Mouse (Mus musculus) common myeloid progenitor, adult 5-6 weeks (primary cell): ENCODE data around the gene Fermt3. TPM values are rescaled to one million over a fixed set of nuclear protein-coding genes. Genes with fewer than 3 reads are reported as not detected.
"Not testable (repeated sequence)": the region's sequence is repeated elsewhere in the genome, so short reads cannot be mapped to it uniquely, and the experiment has no call there.

Source experiments
- ATAC-seq: replicated peaks from 2 replicates; pipeline ENCODE4 v1.8.0; 2016; ENCODE audit warnings: low read depth, mild to moderate bottlenecking, moderate TSS enrichment, inconsistent platforms; ENCODE audit not compliant: poor library complexity, severe bottlenecking
- total RNA-seq: library from RNA; stranded (forward); fragments of 200-1000, 187-1606 nt; gene quantifications from 2 replicates; pipeline ENCODE4 v1.2.3, GENCODE M21; 2017

Fermt3 gene
- 221 and 234 TPM in 2 replicates for total RNA-seq

DNA sequence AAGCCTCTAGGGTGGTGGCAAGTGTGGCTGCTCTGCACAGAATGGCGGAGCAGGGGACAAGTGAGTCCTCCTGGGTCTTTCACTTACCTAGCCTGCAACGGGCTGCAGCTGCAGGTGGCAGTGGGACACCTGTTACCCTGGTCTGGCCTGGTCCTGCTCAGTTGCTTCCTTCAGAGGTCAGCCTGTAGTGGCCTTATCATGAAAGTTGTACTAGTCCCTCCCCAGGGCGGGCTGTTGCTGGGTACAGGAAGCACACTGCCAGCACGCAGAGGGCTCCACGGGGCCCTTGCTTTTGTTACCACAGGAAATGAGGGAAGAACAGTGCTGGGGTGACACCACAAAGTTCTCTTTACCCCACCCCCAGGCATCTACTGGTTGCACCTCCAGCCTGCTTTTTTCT lies at the start of gene Fermt3:
Fermt3 (minus strand) TSS at position 279 of the 400 bp plus-strand sequence.
- peak; percentile 74 for ATAC-seq

DNA sequence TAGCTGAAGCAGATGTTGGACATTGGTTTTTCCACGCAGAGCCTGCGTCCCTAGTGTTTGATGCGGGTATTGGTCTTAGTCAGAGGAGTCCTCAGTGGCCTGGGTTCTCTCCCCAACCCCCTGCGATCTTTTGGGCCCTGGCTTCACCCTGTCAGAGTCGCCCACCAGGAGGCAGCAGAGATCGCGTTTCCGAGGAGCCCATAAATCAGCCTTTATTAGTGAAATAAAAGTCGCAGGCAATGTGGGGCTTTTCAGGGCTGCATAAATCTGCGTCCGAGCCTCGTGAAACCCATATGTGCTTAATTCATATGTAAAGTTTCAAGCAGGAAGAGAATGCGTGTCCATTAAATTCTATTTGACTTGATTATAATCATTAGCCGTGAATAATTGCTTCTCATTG lies 48.9 kb upstream of the Fermt3 start:
- ATAC-seq = peak; percentile 43

DNA sequence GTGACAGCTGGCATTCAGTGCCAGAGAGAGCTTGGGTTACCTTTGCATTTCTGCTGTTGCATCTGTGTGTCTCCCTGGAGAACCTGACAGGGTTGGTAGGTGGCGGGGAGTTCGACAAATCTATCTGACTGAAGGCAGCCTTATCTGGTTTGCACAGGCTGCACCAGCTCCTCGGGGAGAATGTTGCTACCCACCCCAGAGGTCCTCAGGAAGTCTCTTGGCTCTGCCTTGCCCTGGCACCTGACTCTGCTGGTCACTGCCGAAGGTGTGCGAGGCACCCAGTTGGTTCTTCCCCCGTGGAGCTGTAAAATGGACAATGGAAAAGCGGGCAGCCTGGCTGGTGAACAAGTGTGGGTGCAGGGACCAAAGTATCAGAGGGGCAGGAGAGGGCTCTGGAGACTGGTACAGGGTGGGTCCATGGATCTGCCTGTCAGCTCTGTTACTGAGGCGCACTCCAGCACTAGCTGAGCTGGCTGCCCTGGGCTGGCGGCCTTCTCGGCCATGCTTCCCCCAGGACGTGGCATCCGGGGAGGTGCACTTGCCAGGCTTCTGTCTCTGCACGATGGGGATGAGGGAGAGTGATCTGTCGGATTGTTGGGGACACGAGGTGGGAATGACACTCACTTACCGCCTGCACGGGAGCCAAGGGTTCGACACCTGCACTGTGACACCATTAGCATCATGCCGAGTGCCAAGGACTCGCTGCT lies 48.2 kb upstream of the Fermt3 start:
- ATAC-seq = peak; percentile 12; the same call in 1 of the 2 replicates

DNA sequence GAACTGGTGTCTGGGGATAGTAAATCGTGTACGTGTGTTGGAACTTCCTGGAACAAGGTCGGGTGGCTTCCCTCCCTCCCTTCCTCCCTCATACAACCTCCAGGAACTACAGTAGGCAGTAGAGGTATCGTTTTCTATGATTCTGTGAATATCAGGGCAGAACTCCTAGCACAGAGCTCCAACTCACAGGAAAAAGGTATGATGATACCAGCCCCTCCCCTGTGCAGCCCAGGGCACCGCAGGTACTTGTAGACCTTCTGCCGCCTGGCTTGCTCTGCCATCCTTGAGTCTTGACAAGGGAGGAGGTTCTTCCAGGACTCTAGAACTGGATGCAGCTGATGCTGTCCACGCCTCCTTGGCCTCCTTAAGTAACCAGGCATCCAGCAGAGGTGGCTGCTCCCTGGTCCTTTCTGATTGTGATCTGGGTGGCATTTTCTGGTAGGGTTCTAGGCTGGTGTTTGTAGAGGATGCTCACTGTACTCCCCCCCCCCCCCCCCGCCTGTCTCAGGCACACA lies 47.6 kb upstream of the Fermt3 start:
- 0 out of 2 replicates have a peak, but pooled peaks have one; percentile 3 for ATAC-seq

DNA sequence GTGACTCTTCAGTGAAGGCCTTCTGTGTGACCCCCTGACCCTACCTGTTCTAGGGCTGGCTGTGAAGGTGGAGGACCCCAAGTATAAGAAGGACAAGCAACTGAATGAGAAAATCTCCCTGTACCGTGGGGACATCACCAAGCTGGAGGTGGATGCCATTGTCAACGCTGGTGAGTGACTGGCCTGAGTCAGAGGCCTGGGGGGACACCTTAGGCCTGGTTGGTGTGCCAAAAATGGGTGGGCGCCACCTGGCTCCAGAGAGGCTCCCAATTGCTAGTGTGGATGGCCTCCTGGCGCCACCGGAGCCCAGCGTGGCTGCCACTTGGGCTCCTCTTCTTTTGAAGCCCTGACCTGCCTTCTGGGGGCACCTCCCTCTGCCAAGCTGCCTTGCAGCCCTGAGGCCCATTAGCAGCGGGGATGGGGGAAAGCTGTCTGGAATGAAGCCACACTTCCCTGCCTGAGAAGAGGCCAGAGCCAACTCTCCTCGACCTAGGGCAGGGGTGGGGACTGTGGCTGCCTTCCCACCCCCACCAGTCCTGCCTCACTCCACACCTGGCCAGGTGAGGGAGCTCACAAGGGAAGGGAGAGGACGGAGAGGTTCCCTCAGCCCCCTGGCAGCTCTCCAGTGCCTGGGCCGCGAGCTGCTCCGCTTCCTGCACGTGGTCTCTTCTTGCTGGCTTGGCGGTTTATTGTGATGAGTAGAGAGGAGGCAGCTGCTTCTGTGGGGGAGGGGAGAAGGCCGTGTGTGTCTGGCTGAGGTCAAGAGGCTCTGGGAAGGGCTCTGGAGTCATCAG lies 47.0 kb upstream of the Fermt3 start:
- ATAC-seq = peak; percentile 57

DNA sequence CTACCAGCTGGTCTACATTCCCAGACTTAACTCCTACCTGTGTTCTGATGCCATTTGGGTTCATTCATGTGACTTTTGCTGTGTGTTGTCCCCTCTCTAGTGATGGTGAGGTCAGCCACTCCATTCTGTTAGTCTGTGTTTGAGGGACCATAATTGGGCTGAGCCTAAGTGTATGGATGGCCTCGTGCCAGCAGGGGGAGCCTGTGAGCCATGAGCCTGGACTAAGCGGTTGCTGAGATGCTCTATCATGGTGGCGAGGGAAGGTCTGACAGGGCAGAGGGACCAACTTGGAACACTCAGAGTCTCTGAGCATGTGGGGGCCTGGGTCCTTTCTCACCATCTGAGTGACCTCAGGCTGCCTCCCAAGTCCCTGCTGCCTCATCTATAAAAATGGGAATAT lies 45.3 kb upstream of the Fermt3 start:
- ATAC-seq = peak; percentile 79

DNA sequence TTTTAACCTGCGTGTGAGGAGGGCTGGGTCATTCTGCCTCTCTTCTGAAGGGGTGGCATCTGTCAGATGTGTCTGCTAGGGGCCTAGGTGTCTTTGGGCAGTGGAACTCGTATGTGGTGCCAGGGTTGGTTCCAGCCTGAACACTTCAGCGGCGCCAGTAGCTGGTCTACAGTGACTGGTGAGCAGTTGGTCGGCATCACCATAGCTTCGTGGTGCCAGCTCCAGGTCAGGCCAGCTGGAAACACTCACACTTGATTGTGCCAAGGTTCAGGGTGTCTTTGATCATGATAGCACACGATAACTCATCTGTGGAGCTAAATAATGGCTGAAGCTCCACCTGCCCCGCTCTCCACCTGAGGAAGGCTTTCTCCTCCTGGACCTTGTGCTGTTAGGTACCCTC lies 43.6 kb upstream of the Fermt3 start:
- no peak for ATAC-seq

DNA sequence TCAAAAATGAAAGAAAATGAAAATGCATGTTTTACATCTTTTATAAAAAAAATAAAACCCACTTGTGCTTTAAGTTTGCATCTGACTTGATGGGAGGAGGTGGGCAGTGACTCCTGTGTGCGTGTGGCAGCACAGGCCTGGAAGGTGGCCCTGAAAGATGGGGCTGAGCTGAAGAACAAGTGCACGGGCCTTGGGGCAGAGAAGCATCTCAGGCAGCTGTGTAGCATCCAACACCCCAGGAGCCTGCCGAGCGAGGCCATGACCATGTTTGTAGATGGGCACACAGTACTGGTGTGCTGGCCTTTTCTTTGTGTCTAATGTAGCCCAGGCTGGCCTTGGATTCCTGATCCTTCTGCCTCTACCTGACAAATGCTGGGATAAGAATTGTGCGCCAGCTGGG lies 42.8 kb upstream of the Fermt3 start:
- no peak for ATAC-seq

DNA sequence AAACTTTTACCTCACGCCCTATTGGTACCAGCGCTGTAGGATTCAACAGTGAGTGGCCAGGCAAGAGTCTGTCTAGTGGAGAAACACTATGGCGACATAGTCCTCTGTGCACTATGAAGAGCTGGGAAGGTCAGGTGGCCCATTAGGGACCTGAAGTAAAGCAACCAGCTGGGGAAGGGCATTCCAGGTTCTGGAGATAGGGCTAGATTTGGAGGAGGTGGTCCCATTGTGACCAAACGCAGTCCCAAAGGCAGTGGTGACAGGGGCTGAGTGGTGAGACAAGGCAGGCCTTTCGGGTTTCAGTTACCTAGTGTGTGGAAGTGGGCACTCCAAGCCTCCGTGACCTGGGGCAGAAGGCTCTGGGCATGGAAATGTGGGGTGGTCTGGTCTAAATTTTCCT lies 39.3 kb upstream of the Fermt3 start:
- no peak for ATAC-seq

DNA sequence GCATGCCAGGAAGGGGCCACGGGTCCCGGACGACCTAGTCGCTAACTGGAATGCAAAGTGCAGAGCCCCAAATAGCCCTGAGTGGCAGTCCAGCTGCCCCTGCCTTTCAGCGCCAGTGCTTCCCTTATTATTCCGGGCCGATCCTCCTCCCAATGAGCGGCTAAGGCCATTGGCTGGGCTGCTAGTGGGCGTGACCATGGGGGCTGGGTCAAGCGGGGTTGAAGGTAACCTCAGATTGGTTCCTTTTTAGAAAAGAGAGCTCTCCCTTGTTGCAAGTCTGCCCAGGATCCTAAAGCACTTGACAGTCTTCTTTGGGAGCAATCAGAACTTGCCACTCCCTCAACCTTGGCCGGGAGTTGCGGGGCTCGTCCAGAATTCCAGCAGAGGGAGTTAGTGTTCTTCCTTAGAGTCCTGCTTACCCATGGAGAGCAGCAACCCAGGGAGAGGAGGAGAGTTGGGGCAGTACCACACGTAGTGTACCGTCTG lies 38.5 kb upstream of the Fermt3 start:
- peak; percentile 93 for ATAC-seq

DNA sequence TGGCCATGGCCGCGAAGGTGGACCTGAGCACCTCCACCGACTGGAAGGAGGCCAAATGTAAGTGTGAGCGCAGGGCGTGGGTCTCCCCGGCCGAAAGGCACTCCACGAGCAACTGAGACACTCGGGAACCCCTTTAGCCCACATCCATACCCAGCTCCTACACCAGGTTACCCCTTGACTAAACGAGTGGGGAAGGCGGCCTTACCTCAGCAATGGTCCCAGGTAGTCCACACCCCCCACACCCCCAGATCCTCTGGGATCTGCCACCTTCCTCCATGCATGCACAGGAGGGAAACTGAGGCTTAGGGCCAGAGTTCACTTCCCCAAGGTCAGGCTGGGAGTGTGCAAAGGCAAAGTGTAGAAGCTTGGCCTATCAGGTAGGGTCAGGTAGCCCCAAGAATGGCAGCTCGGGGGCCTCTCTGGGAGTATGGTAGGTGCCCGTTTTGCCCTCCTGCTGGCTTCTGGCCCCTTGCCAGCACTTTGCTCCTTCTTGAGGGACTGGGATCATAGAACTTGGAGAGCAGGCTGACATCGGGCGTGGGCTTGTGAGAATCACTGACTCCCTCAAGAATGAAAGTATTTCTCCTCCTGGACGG lies 38.0 kb upstream of the Fermt3 start:
- 0 out of 2 replicates have a peak, but pooled peaks have one; percentile 6 for ATAC-seq

DNA sequence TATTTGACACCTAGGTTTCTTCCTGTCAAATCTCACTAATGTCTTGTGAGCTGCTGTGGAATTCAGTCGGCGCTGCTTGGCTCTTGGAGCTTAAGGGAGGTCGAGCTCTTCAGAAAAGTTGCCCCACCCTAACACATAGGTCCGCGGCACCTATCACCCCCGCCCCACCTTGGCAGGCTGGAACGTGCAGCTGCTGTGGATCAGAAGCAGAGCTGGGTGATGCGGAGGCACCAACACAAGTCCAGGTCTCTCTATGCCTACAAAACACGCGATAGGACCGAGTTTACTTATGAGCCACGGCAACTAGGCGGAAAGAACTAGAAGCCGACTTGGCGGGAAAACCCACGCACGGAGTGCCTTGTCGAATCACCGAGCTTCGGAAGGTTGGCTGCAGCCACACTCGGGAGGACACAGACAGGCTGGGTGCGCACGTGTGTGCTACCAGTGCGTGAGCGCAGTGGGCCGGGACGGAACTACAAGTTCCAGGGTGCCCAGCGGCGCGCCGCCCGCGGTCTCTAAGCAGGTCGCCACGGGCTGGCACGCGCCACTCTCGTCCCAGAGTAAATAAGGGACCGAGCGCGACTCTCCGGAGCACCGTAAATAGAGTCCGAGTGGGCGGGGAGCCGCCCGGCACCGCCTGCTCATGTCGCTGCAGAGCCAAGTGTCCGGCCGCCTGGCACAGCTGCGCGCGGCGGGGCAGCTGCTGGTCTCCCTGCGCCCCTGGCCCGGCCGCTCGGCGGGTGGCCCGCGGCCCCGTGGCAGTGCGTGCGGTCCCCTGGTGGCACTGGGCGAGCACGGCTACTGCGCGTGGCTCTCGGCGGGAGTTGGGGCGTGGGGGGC lies 37.2 kb upstream of the Fermt3 start, which contains the start of gene Macrod1:
Macrod1 (plus strand) TSS at position 563 of the 840 bp plus-strand sequence.
- ATAC-seq = peak; percentile 74

DNA sequence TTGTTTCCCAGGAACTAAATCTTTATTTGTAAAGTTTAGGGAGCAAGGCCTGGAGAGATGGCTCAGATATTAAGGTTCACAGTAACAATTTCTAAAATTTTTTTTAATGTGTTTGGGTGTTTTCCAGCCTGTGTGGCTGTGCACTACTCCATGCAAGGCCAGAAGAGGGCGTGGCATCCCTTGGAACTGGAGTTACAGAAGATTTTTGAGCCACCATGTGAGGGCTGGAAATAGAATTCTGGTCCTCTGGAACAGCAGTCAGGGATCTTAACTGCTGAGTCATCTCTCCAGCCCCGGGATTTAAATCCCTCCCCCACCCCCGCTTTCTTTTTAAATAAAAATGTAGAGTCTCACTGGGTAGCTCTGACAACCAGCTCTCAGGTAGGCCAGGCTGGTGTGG lies 35.9 kb upstream of the Fermt3 start:
- no peak for ATAC-seq

DNA sequence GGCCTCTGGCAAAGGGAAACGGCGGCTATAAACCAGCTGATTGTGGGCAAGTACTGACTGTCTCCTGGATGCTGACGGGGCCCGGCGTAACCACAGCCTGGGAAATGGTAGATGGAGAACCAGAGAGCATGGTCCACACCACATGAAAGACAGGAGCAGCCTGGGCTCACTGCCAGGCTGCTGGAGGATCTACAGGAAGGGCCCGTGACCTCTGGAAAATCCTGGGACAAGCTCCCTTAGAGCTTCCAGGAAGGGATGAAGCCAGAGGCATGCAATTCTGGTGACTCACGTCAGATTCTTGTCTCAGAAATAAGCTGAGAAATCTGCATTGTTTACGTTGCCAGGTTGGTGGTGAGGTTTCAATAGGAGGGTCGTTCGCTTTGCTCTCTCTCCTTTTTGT lies 35.5 kb upstream of the Fermt3 start:
- no peak for ATAC-seq

DNA sequence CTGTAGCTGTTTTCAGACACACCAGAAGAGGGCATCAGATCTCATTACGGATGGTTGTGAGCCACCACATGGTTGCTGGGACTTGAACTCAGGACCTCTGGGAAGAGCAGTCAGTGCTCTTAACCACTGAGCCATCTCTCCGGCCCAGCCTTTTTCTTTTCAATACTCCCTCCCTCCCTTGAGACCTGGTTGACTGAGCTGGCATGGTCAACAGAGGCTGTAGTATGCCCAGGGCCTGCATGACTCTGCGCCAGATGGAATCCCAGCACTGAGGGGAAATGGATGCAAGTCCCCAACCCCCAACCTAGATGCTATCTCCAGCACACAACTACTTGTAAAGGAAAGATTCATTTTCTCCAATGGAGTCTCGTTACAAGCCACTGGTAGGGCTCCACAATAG lies 34.1 kb upstream of the Fermt3 start:
- ATAC-seq = not testable (repeated sequence)

DNA sequence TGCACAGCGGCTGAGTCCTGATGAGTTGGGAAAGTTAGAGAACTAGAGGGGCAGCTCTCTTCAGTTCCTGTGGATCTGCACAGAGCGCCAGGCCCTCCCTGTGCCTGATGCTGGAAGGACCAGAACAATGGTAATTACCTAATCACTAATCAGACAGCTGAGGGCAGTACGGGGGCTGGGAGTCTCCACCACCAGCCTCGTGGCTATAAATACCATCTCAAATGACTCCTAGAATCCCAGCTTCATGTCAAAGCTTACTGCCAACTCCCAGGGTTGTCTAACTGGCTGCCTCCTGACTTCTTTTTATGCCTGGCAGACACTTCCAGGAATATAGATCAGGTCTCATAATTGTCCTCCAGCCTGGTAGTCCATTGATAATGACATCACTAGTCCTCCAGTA lies 25.4 kb upstream of the Fermt3 start:
- no peak for ATAC-seq

DNA sequence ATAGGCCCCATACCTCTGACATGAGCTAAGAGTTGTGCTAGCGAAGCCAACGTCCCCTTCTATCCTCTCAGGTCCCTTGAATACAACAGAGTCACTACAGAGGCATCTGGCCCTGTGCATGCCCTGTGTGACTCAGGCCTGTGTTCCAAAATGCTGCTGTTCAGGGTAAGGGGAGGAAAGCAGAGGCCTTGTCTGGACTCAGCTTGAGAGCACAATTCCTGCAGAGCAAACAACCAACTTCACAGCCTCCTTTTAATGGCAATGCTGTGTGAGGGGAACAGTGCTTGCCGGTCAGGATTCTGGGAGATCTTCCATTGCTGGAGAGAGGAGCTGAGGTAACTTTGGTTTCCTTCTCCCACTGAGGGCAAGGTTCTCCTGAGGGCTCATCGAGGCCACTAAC lies 25.0 kb upstream of the Fermt3 start:
- ATAC-seq = no peak

DNA sequence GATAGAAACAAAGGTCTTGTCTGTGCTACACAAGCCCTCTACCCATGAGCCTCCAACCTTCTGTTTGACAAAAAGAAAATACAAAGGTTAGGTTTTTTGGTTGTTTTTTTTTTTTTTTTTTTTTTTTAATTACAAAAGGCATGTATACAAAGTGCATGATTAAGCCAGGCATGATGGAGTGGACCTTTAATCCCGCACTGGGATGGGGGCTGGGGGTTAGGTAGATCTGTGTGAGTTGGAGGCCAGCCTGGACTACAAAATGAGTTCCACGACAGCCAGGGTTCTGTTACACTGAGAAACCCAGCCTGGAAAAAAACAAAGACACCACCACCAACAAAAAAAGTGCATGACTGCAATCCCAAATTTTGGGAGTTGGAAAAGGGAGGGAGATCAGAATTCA lies 21.9 kb upstream of the Fermt3 start:
- ATAC-seq = no peak

DNA sequence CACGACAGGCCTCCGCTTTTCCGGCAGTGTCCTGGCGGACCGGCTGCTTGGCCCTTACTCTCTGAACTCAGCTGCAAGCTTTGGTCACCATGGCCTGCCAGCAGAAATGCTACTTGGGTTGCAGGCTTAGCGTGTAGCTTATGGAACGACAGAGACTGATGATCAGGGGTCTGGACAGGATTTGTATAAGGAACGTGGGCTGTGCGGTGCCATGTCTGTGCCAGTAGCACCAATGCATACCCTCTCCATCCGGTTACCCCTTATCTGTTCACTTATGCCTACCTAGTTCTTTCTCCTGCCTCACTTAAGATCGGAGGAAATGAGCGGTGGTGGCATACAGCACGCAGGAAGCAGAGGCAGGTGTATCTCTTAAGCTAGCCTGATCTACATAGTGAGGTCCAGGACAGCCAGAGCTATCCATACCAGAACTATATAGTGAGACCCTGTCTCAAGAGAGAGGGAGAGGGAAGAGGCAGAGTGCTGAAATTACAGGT lies 21.4 kb upstream of the Fermt3 start:
- no peak for ATAC-seq
